Mouse (Mus musculus): Measurements from ENCODE around the gene Wnt7a.

DNA sequence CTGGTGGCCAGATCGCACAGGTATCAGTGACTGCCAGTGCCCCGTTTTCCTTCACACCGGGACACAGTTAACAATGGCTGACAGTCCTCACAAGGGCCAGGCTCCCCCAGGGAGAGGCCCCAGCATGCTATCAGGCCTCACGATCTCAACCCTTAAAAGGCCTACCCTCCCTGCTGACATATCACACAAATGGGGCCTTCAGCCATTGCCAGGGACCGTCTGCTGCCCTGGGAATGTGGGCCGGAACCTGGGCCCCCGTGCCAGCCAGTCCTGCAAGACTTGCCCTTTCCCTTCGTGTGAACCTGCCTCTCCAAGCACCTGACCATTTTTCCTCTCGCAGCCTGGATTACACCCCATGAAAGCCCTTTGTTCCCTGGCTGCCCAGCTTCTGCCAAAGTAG, 61.5 kb downstream of the Wnt7a start:
- TF ChIP-seq CTCF (IDR thresholded peaks at IDR 0.05; ENCODE audit: borderline replicate concordance, insufficient read depth, low read length) (no peak), POLR2A (IDR thresholded peaks at IDR 0.05; ENCODE audit: low read depth, low read length) (no peak)
